Mouse (Mus musculus): ENCODE results near the gene Stxbp1. TPM values are rescaled to one million over a fixed set of nuclear protein-coding genes. Genes with fewer than 3 reads are reported as not detected.

Gene Stxbp1
- polyA plus RNA-seq, 1 experiment, result 182 TPM

DNA sequence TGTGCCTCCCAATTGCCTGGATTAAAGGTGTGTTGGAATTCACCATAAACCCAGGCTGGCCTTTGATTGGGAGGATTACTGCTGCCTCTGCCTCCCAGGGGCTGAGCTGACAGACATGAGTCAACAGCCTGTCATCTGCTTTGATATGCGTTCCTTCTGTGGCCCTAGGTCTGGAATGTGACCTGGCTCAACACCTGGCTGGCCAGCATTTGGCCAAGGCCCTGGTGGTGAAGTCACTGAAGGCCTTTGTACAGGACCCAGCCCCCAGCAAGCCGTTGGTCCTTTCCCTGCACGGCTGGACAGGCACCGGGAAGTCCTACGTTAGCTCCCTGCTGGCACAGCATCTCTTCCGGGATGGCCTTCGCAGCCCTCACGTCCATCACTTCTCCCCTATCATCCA is 88.5 kb downstream of the Stxbp1 start:
- TF ChIP-seq POLR2A (IDR thresholded peaks at IDR 0.05; ENCODE audit: insufficient read depth, low read depth, low read length), result no peak
- no peak for TF ChIP-seq CTCF (IDR thresholded peaks at IDR 0.05; ENCODE audit: insufficient read depth, low read depth, low read length)
- peaks cover 7% of the 10 kb centered on the region for H3K4me1 ChIP-seq (ENCODE audit: control insufficient read depth, insufficient read depth, low read length)
- WGBS, result 85% methylated on average over 8 of the region's 8 CpGs
- no peak overlapping the region for H3K27ac ChIP-seq (ENCODE audit: insufficient read depth, low read depth, low read length)
- H3K4me3 ChIP-seq (ENCODE audit: insufficient read depth, low read depth, low read length), result no peak overlapping the region

DNA sequence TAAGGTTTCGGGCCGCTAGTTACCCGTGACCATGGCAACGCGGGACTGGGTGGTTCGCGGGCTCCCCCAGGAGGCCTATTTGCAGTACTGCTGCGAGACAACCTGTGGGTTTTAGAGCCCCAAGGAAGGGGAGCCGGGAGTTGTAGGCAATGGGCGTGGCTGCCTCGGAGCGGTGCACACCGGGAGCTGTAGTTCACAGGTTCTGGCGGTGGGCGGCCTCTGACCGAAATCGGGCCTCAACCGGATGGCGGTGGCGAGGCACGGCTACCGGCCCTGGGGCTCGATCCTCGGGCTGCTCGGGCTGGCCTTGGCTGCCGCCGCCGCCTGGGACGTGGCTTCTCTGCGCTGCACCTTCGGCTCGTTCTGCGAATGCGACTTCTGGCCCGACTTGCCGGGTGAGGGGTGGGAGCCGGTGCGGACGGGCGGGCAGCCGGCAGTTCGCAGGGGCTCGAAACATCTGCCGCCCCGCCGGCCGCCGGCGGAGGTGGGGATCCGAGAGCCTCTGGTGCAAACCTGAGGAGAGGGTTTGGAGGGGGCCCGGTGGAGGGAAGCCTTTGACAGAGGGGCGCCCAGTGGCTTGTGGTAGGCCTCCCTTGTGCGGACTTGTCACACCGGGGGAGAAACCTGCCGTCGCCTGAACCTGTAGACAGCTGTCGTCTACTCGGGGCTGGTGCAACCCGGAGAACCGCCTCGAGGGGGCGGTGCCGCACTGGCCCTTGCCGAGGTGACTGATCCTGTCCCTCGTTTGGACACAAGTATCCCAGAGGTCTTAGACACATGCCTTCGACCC is 89.8 kb downstream of the Stxbp1 start, which contains the start of gene Tor2a:
TSS of gene Tor2a (plus strand) at position 179 of the 790 bp plus-strand sequence.
- H3K4me3 ChIP-seq (ENCODE audit: insufficient read depth, low read depth, low read length), result peak within 1 kb of the TSS; percentile 94
- H3K27ac ChIP-seq (ENCODE audit: insufficient read depth, low read depth, low read length), result peak within 1 kb of the TSS; percentile 93
- peak; percentile 66 for TF ChIP-seq POLR2A (IDR thresholded peaks at IDR 0.05; ENCODE audit: insufficient read depth, low read depth, low read length)
- TF ChIP-seq CTCF (IDR thresholded peaks at IDR 0.05; ENCODE audit: insufficient read depth, low read depth, low read length), result peak; percentile 93
- WGBS, result under 1% methylated on average over 66 of the region's 66 CpGs
- peaks cover 7% of the 10 kb centered on the region for H3K4me1 ChIP-seq (ENCODE audit: control insufficient read depth, insufficient read depth, low read length)

DNA sequence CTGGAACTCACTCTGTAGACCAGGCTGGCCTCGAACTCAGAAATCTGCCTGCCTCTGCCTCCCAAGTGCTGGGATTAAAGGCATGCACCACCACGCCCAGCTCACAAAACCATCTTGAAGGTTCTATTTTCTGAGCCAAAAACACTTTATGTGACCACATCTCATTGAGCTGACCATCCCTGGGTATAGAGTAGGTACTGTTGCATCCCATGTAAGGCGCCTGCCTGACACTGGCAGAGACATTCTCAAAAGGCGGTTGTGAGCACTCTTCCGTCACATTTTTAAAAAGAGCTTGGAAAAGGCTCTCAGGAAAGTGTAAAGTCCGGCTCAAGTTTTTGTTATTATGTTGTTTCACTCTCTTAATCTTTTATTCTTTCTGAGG is 90.4 kb downstream of the Stxbp1 start:
- peaks cover 7% of the 10 kb centered on the region for H3K4me1 ChIP-seq (ENCODE audit: control insufficient read depth, insufficient read depth, low read length)
- no peak overlapping the region for H3K27ac ChIP-seq (ENCODE audit: insufficient read depth, low read depth, low read length)
- TF ChIP-seq POLR2A (IDR thresholded peaks at IDR 0.05; ENCODE audit: insufficient read depth, low read depth, low read length) (no peak), CTCF (IDR thresholded peaks at IDR 0.05; ENCODE audit: insufficient read depth, low read depth, low read length) (no peak)
- WGBS, result 33% methylated on average over 6 of the region's 6 CpGs
- no peak overlapping the region for H3K4me3 ChIP-seq (ENCODE audit: insufficient read depth, low read depth, low read length)

DNA sequence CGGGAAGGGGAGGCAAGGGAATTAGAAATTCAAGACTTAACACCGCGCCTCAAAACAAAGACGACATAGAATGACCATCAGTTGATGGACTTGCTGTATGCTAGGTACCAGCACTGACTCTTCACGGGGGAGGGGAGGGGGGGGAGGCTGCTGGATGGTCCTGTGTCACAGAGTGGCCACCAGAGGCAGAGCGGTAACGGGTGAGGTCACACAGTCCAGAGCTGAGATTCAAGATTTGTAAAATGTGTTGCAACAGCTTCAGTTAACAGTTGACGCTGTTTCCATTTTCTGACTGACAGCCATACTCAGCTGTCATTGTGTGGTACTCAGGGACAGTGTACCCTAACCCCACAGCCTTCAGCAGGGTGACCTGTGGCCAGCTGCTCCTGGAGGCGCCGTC is 94.9 kb downstream of the Stxbp1 start:
- Histone ChIP-seq H3K4me3 (ENCODE audit: insufficient read depth, low read depth, low read length) (no peak overlapping the region), H3K4me1 (ENCODE audit: control insufficient read depth, insufficient read depth, low read length) (peaks cover 6% of the 10 kb centered on the region; the same call in 1 of the 2 replicates), H3K27ac (ENCODE audit: insufficient read depth, low read depth, low read length) (no peak overlapping the region)
- WGBS, result 71% methylated on average over 10 of the region's 10 CpGs
- TF ChIP-seq POLR2A (IDR thresholded peaks at IDR 0.05; ENCODE audit: insufficient read depth, low read depth, low read length), result no peak
- no peak for TF ChIP-seq CTCF (IDR thresholded peaks at IDR 0.05; ENCODE audit: insufficient read depth, low read depth, low read length)

GRCm38 (mm10) chr2:32751665-32752033 is 95.4 kb downstream of the Stxbp1 start:
- TF ChIP-seq CTCF (IDR thresholded peaks at IDR 0.05; ENCODE audit: insufficient read depth, low read depth, low read length), result no peak
- no peak overlapping the region; the same call in 1 of the 2 replicates for H3K4me3 ChIP-seq (ENCODE audit: insufficient read depth, low read depth, low read length)
- H3K4me1 ChIP-seq (ENCODE audit: control insufficient read depth, insufficient read depth, low read length), result peaks cover 6% of the 10 kb centered on the region; the same call in 1 of the 2 replicates
- H3K27ac ChIP-seq (ENCODE audit: insufficient read depth, low read depth, low read length), result no peak overlapping the region
- WGBS, result 38% methylated on average over 10 of the region's 10 CpGs

- WGBS, result 36% methylated on average over 31 of the region's 31 CpGs
- Histone ChIP-seq H3K4me3 (ENCODE audit: insufficient read depth, low read depth, low read length) (no peak overlapping the region; the same call in 1 of the 2 replicates), H3K27ac (ENCODE audit: insufficient read depth, low read depth, low read length) (no peak overlapping the region), H3K4me1 (ENCODE audit: control insufficient read depth, insufficient read depth, low read length) (peaks cover 6% of the 10 kb centered on the region; the same call in 1 of the 2 replicates)
- TF ChIP-seq POLR2A (IDR thresholded peaks at IDR 0.05; ENCODE audit: insufficient read depth, low read depth, low read length) (no peak), CTCF (IDR thresholded peaks at IDR 0.05; ENCODE audit: insufficient read depth, low read depth, low read length) (no peak)
Measured at GRCm38 (mm10) chr2:32750887-32751664, 96.0 kb downstream of the Stxbp1 start.

- Histone ChIP-seq H3K4me1 (ENCODE audit: control insufficient read depth, insufficient read depth, low read length) (peaks cover 6% of the 10 kb centered on the region; the same call in 1 of the 2 replicates), H3K4me3 (ENCODE audit: insufficient read depth, low read depth, low read length) (no peak overlapping the region), H3K27ac (ENCODE audit: insufficient read depth, low read depth, low read length) (no peak overlapping the region)
- WGBS, result 71% methylated on average over 7 of the region's 7 CpGs
- TF ChIP-seq CTCF (IDR thresholded peaks at IDR 0.05; ENCODE audit: insufficient read depth, low read depth, low read length) (no peak), POLR2A (IDR thresholded peaks at IDR 0.05; ENCODE audit: insufficient read depth, low read depth, low read length) (no peak)
Measured at GRCm38 (mm10) chr2:32750199-32750598, 96.8 kb downstream of the Stxbp1 start.

GRCm38 (mm10) chr2:32749082-32749481 is 98.0 kb downstream of the Stxbp1 start:
- no peak for TF ChIP-seq POLR2A (IDR thresholded peaks at IDR 0.05; ENCODE audit: insufficient read depth, low read depth, low read length)
- no peak for TF ChIP-seq CTCF (IDR thresholded peaks at IDR 0.05; ENCODE audit: insufficient read depth, low read depth, low read length)
- Histone ChIP-seq H3K4me1 (ENCODE audit: control insufficient read depth, insufficient read depth, low read length) (peaks cover 6% of the 10 kb centered on the region; the same call in 1 of the 2 replicates), H3K27ac (ENCODE audit: insufficient read depth, low read depth, low read length) (no peak overlapping the region), H3K4me3 (ENCODE audit: insufficient read depth, low read depth, low read length) (no peak overlapping the region)
- 87% methylated on average over 16 of the region's 16 CpGs for WGBS
